Mouse (Mus musculus) hindbrain, embryonic 13.5 days (tissue): ENCODE results near the gene Polr2a. TPM values are rescaled to one million over a fixed set of nuclear protein-coding genes. Genes with fewer than 3 reads are reported as not detected.

ENCODE experiments used
- ATAC-seq: fragments of 200-750 bp; cut with Nextera tagmentation; 2 replicates; pipeline ENCODE4 v1.8.0; 2017; ENCODE audit warnings: moderate TSS enrichment; ENCODE audit not compliant: low FRiP score
- H3K27ac ChIP-seq: fragments of 300-500 bp; sonication (generic); 2 replicates; pipeline ENCODE4 v1.5.1; 2015; ENCODE audit warnings: inconsistent platforms, mild to moderate bottlenecking, moderate library complexity
- H3K27me3 ChIP-seq: fragments of 300-500 bp; sonication (generic); 2 replicates; pipeline ENCODE4 v1.6.1; 2015; ENCODE audit warnings: mild to moderate bottlenecking, inconsistent platforms
- H3K36me3 ChIP-seq: fragments of 300-500 bp; sonication (generic); 2 replicates; pipeline ENCODE4 v1.6.1; 2015; ENCODE audit warnings: mild to moderate bottlenecking, inconsistent platforms
- H3K4me1 ChIP-seq: fragments of 300-500 bp; sonication (generic); replicated peaks from 2 replicates; pipeline ENCODE4 v1.6.1; 2015; ENCODE audit warnings: inconsistent platforms
- H3K4me2 ChIP-seq: fragments of 300-500 bp; sonication (generic); 2 replicates; pipeline ENCODE4 v1.6.1; 2015; ENCODE audit warnings: inconsistent platforms, mild to moderate bottlenecking, moderate library complexity
- H3K4me3 ChIP-seq: fragments of 300-500 bp; sonication (generic); 2 replicates; pipeline ENCODE4 v1.5.1; 2015; ENCODE audit warnings: mild to moderate bottlenecking, inconsistent platforms
- H3K9ac ChIP-seq: fragments of 300-500 bp; sonication (generic); 2 replicates; pipeline ENCODE4 v1.6.1; 2015; ENCODE audit warnings: mild to moderate bottlenecking, inconsistent platforms
- H3K9me3 ChIP-seq: fragments of 300-500 bp; sonication (generic); 2 replicates; pipeline ENCODE4 v1.6.1; 2016; ENCODE audit warnings: inconsistent platforms
- WGBS: fragments of 180-500 bp; shearing (Covaris S2); methylation state at CpG from one replicate; pipeline ENCODE4 v1.1.7; 2015; 5-methylcytosine and 5-hydroxymethylcytosine counted together
- polyA plus RNA-seq: library from polyadenylated mRNA; unstranded; fragments of >200 nt; fragmentation: Nextera tagmentation; extraction: Ambion mirVana; gene quantifications from 2 replicates; pipeline ENCODE4 v1.2.1, GENCODE M21; 2015

Polr2a gene
- polyA plus RNA-seq, 1 experiment from 2014 or later: 18.8 TPM

- WGBS: 68% methylated on average over 23 of the region's 23 CpGs
- H3K9ac ChIP-seq: no peak overlapping the region
These were observed 20.0 kb upstream of the Polr2a start for GRCm38 (mm10) chr11:69778258-69778982.

GRCm38 (mm10) chr11:69777504-69778257, 19.2 kb upstream of the Polr2a start:
- WGBS: 68% methylated on average over 26 of the region's 26 CpGs
- H3K4me3 ChIP-seq: no peak overlapping the region
- H3K36me3 ChIP-seq: peaks cover 33% of the 10 kb centered on the region
- ATAC-seq: no peak
- H3K9me3 ChIP-seq: no peaks in the 10 kb centered on the region
- H3K27ac ChIP-seq: no peak overlapping the region
- H3K27me3 ChIP-seq: peaks cover 23% of the 10 kb centered on the region
- peaks cover 17% of the 10 kb centered on the region for H3K4me1 ChIP-seq
- H3K9ac ChIP-seq: peak overlapping the region; percentile 29; the same call in 1 of the 2 replicates
- no peak overlapping the region for H3K4me2 ChIP-seq

More at GRCm38 (mm10) chr11:69778258-69778982, 20.0 kb upstream of the Polr2a start:
- H3K4me1 ChIP-seq: peaks cover 17% of the 10 kb centered on the region
- no peak overlapping the region for H3K27ac ChIP-seq
- H3K4me3 ChIP-seq: no peak overlapping the region
- no peaks in the 10 kb centered on the region for H3K9me3 ChIP-seq
- no peak for ATAC-seq
- peaks cover 23% of the 10 kb centered on the region for H3K27me3 ChIP-seq
- peaks cover 33% of the 10 kb centered on the region for H3K36me3 ChIP-seq
- H3K4me2 ChIP-seq: no peak overlapping the region

- WGBS: 82% methylated on average over 20 of the region's 20 CpGs
- peak overlapping the region; percentile 9; the same call in 1 of the 2 replicates for H3K9ac ChIP-seq
These were observed 18.1 kb upstream of the Polr2a start for GRCm38 (mm10) chr11:69776488-69776887.

GRCm38 (mm10) chr11:69775716-69776115, 17.3 kb upstream of the Polr2a start:
- Histone ChIP-seq H3K9ac (no peak overlapping the region), H3K27ac (no peak overlapping the region), H3K27me3 (peaks cover 23% of the 10 kb centered on the region), H3K4me2 (no peak overlapping the region), H3K4me3 (no peak overlapping the region), H3K4me1 (peaks cover 12% of the 10 kb centered on the region), H3K36me3 (peaks cover 33% of the 10 kb centered on the region), H3K9me3 (no peaks in the 10 kb centered on the region)
- no peak for ATAC-seq
- 62% methylated on average over 10 of the region's 10 CpGs for WGBS

More at GRCm38 (mm10) chr11:69776488-69776887, 18.1 kb upstream of the Polr2a start:
- no peak for ATAC-seq
- peaks cover 12% of the 10 kb centered on the region for H3K4me1 ChIP-seq
- H3K36me3 ChIP-seq: peaks cover 33% of the 10 kb centered on the region
- no peak overlapping the region for H3K4me3 ChIP-seq
- peaks cover 23% of the 10 kb centered on the region for H3K27me3 ChIP-seq
- no peak overlapping the region for H3K27ac ChIP-seq
- no peak overlapping the region for H3K4me2 ChIP-seq
- H3K9me3 ChIP-seq: no peaks in the 10 kb centered on the region

- no peak for ATAC-seq
- 49% methylated on average over 5 of the region's 5 CpGs for WGBS
- Histone ChIP-seq H3K9me3 (no peaks in the 10 kb centered on the region), H3K27me3 (peaks cover 23% of the 10 kb centered on the region), H3K4me1 (peaks cover 12% of the 10 kb centered on the region), H3K27ac (no peak overlapping the region), H3K36me3 (peaks cover 33% of the 10 kb centered on the region), H3K4me2 (no peak overlapping the region), H3K9ac (no peak overlapping the region; the same call in 1 of the 2 replicates), H3K4me3 (no peak overlapping the region)
These were observed 16.5 kb upstream of the Polr2a start for GRCm38 (mm10) chr11:69774961-69775360.

- Histone ChIP-seq H3K9ac (peak overlapping the region; percentile 43; the same call in 1 of the 2 replicates), H3K36me3 (no peaks in the 10 kb centered on the region), H3K4me3 (no peak overlapping the region), H3K9me3 (no peaks in the 10 kb centered on the region), H3K4me2 (peak overlapping the region; percentile 61), H3K27ac (no peak overlapping the region), H3K4me1 (peaks cover 38% of the 10 kb centered on the region), H3K27me3 (no peaks in the 10 kb centered on the region)
- 72% methylated on average over 4 of the region's 4 CpGs for WGBS
- ATAC-seq: no peak
These were observed 9.1 kb upstream of the Polr2a start for GRCm38 (mm10) chr11:69767625-69767909.

GRCm38 (mm10) chr11:69766872-69767624, 8.6 kb upstream of the Polr2a start:
- 0 out of 2 replicates have a peak, but pooled peaks have one; percentile 21 for ATAC-seq
- peak overlapping the region; percentile 2; the same call in 1 of the 2 replicates for H3K27ac ChIP-seq
- no peaks in the 10 kb centered on the region for H3K36me3 ChIP-seq
- peak overlapping the region; percentile 61 for H3K4me2 ChIP-seq
- H3K9ac ChIP-seq: peak overlapping the region; percentile 98
- peak overlapping the region; percentile 81 for H3K4me3 ChIP-seq
- peaks cover 38% of the 10 kb centered on the region for H3K4me1 ChIP-seq
- H3K27me3 ChIP-seq: no peaks in the 10 kb centered on the region
- WGBS: 61% methylated on average over 13 of the region's 13 CpGs
- no peaks in the 10 kb centered on the region for H3K9me3 ChIP-seq

- no peaks in the 10 kb centered on the region for H3K27me3 ChIP-seq
- H3K4me3 ChIP-seq: peak overlapping the region; percentile 81
- H3K9ac ChIP-seq: peak overlapping the region; percentile 98
- H3K4me1 ChIP-seq: peaks cover 38% of the 10 kb centered on the region
- H3K4me2 ChIP-seq: peak overlapping the region; percentile 61
- H3K27ac ChIP-seq: peak overlapping the region; percentile 93
- peak; percentile 79 for ATAC-seq
- H3K36me3 ChIP-seq: no peaks in the 10 kb centered on the region
- H3K9me3 ChIP-seq: no peaks in the 10 kb centered on the region
- under 1% methylated on average over 37 of the region's 37 CpGs for WGBS
These were observed 7.7 kb upstream of the Polr2a start for GRCm38 (mm10) chr11:69766126-69766609.

GRCm38 (mm10) chr11:69765221-69766125, 7.0 kb upstream of the Polr2a start, which contains the start of gene Zbtb4:
Gene Zbtb4, plus strand, starts transcription at chr11:69765912.
- Histone ChIP-seq H3K4me3 (peak within 1 kb of the TSS; percentile 81), H3K9ac (peak within 1 kb of the TSS; percentile 98), H3K9me3 (no peaks in the 10 kb centered on the region), H3K27ac (peak within 1 kb of the TSS; percentile 93), H3K36me3 (no peaks in the 10 kb centered on the region), H3K4me1 (peaks cover 43% of the 10 kb centered on the region), H3K4me2 (peak within 1 kb of the TSS; percentile 61), H3K27me3 (no peaks in the 10 kb centered on the region)
- ATAC-seq: peak; percentile 64
- WGBS: 24% methylated on average over 29 of the region's 55 CpGs

GRCm38 (mm10) chr11:69763551-69763950, 5.1 kb upstream of the Polr2a start:
- no peaks in the 10 kb centered on the region for H3K27me3 ChIP-seq

GRCm38 (mm10) chr11:69761868-69762267, 3.4 kb upstream of the Polr2a start, which contains the start of gene Slc35g3:
Gene Slc35g3, minus strand, starts transcription at chr11:69761968.
- no peak for ATAC-seq
- Histone ChIP-seq H3K36me3 (no peaks in the 10 kb centered on the region), H3K27ac (peak within 1 kb of the TSS; percentile 99), H3K9ac (no peak within 1 kb of the TSS), H3K9me3 (no peaks in the 10 kb centered on the region), H3K27me3 (no peaks in the 10 kb centered on the region), H3K4me1 (peaks cover 39% of the 10 kb centered on the region), H3K4me2 (no peak within 1 kb of the TSS), H3K4me3 (no peak within 1 kb of the TSS)
- 72% methylated on average over 1 of the region's 1 CpGs for WGBS

More at GRCm38 (mm10) chr11:69763551-69763950, 5.1 kb upstream of the Polr2a start:
- H3K9me3 ChIP-seq: no peaks in the 10 kb centered on the region
- no peak overlapping the region for H3K27ac ChIP-seq
- H3K4me2 ChIP-seq: no peak overlapping the region
- H3K36me3 ChIP-seq: no peaks in the 10 kb centered on the region
- 63% methylated on average over 7 of the region's 7 CpGs for WGBS
- no peak for ATAC-seq
- H3K9ac ChIP-seq: no peak overlapping the region
- H3K4me1 ChIP-seq: peaks cover 44% of the 10 kb centered on the region
- no peak overlapping the region for H3K4me3 ChIP-seq
